Mouse (Mus musculus) midbrain, postnatal 0 days (tissue): ENCODE data around the gene Cldn14. TPM values are rescaled to one million over a fixed set of nuclear protein-coding genes. Genes with fewer than 3 reads are reported as not detected.

Experiments used
- ATAC-seq: fragments of 200-750 bp; cut with Nextera tagmentation; 2 replicates; pipeline ENCODE4 v1.8.0; 2017; ENCODE audit warnings: moderate number of reproducible peaks, mild to moderate bottlenecking, moderate TSS enrichment, moderate library complexity; ENCODE audit not compliant: low FRiP score
- DNase-seq: peaks from one replicate; pipeline ENCODE4 v3.0.0-alpha.2; 2015; ENCODE audit warnings: low spot score
- H3K27ac ChIP-seq: fragments of 300-500 bp; sonication (generic); 2 replicates; pipeline ENCODE4 v1.5.1; 2014; ENCODE audit warnings: low read depth, mild to moderate bottlenecking, low read length, mixed read lengths
- H3K27me3 ChIP-seq: fragments of 300-500 bp; sonication (generic); 2 replicates; pipeline ENCODE4 v1.6.1; 2014; ENCODE audit warnings: low read length, control low read depth, mixed read lengths; ENCODE audit not compliant: insufficient read depth
- H3K36me3 ChIP-seq: fragments of 300-500 bp; sonication (generic); 2 replicates; pipeline ENCODE4 v1.6.1; 2014; ENCODE audit warnings: low read length, control low read depth, mixed read lengths; ENCODE audit not compliant: insufficient read depth
- H3K4me1 ChIP-seq: fragments of 300-500 bp; sonication (generic); 2 replicates; pipeline ENCODE4 v1.6.1; 2014; ENCODE audit warnings: mild to moderate bottlenecking, control low read depth, antibody characterized with exemption, low read length, mixed read lengths; ENCODE audit not compliant: insufficient read depth
- H3K4me2 ChIP-seq: fragments of 300-500 bp; sonication (generic); 2 replicates; pipeline ENCODE4 v1.6.1; 2014; ENCODE audit warnings: low read depth, mild to moderate bottlenecking, low read length, mixed read lengths; ENCODE audit not compliant: poor library complexity, severe bottlenecking
- H3K4me3 ChIP-seq: fragments of 300-500 bp; sonication (generic); 2 replicates; pipeline ENCODE4 v1.5.1; 2014; ENCODE audit warnings: low read depth, mild to moderate bottlenecking, low read length, moderate library complexity
- H3K9ac ChIP-seq: fragments of 300-500 bp; sonication (generic); replicated peaks from 2 replicates; pipeline ENCODE4 v1.6.1; 2014; ENCODE audit warnings: mild to moderate bottlenecking, low read length, moderate library complexity, mixed read lengths; ENCODE audit not compliant: poor library complexity, severe bottlenecking
- H3K9me3 ChIP-seq: fragments of 300-500 bp; sonication (generic); 2 replicates; pipeline ENCODE4 v1.6.1; 2016; ENCODE audit warnings: low read length, control low read depth
- CTCF ChIP-seq: IDR thresholded peaks from 2 replicates; pipeline ENCODE4 v1.5.1; 2016; ENCODE audit warnings: antibody characterized with exemption, mild to moderate bottlenecking
- WGBS: fragments of 180-500 bp; shearing (Covaris S2); extraction: QIAGEN DNeasy Blood & Tissue Kit; methylation state at CpG from one replicate; pipeline ENCODE4 v1.1.7; 2014; 5-methylcytosine and 5-hydroxymethylcytosine counted together
- polyA plus RNA-seq: library from polyadenylated mRNA; unstranded; fragments of >200 nt; fragmentation: Nextera tagmentation; extraction: Ambion mirVana; gene quantifications from 2 replicates; pipeline ENCODE4 v1.2.1, GENCODE M21; 2015
- total RNA-seq: library from RNA; depleted of rRNA; stranded (reverse); fragments of >200 nt; gene quantifications from 2 replicates; pipeline ENCODE4 v1.2.3, GENCODE M21; 2014

The Cldn14 gene
- total and polyA plus RNA-seq, 2 experiments from 2014 or later: 0.12 TPM; not detected in 1

DNA sequence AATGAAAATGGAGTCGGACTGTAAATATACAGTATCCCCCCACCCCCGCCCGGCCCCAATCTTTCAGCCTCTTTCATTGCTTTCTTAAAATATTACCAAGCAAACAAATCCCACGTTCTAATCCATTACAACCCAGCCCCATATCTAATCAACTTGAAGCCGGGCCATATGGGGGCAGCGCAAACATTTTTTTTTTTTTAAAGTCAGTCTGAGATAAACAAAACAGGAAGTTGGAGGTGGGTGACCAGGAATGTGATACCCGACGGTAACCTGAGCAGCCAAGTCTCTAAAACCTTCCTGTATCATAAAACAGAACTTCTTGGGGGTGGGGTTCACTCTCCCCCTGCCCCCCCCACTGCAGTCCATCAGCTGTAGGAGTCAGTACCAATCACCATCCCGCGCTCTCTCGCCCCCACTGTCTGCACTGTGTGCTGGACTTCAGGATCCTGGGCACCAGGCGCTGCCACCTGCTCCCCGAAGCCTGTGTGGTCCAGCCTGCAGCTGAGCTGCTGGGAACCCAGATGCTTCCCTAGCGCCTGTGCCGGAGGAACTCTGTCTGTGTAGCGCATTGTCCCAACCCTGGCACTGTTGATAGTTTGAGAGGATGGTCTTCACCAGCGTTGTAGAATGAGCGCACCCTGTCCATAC, 32.6 kb upstream of the Cldn14 start:
- WGBS: 22% methylated on average over 18 of the region's 18 CpGs
- H3K4me3 ChIP-seq: peak overlapping the region; percentile 8; the same call in 1 of the 2 replicates
- 0 out of 2 replicates have a peak, but pooled peaks have one; percentile 31 for ATAC-seq

DNA sequence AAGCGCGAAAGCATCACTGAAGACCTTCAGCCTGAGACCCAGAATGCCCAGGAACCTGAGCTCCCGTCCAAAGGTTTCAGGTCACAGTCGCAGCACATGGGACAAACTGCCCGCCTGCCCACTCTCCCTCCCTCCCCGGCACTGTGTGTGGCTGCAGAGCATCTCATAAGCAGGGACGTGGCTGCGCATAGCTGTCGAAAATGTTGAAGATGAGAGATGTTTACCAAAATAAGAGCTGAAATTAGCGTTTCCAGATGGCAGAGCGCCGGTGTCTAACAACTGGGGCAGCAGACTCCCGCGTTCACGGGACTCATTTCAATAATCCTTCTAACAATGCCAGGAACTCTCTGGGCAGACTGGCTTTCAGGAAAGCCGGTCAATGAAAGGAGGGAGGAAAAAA, 31.8 kb upstream of the Cldn14 start:
- Histone ChIP-seq H3K4me2 (peak overlapping the region; percentile 32), H3K9me3 (no peaks in the 10 kb centered on the region), H3K27me3 (peaks cover 19% of the 10 kb centered on the region), H3K9ac (no peak overlapping the region), H3K27ac (no peak overlapping the region), H3K4me1 (peaks cover 4% of the 10 kb centered on the region; the same call in 1 of the 2 replicates), H3K36me3 (no peaks in the 10 kb centered on the region), H3K4me3 (peak overlapping the region; percentile 8; the same call in 1 of the 2 replicates)
- TF ChIP-seq CTCF: no peak
- WGBS: 10% methylated on average over 16 of the region's 16 CpGs
- no peak for DNase-seq
- no peak for ATAC-seq

More for the DNA sequence above, 32.6 kb upstream of the Cldn14 start:
- no peak overlapping the region for H3K9ac ChIP-seq
- H3K9me3 ChIP-seq: no peaks in the 10 kb centered on the region
- H3K27ac ChIP-seq: no peak overlapping the region
- H3K4me1 ChIP-seq: peaks cover 4% of the 10 kb centered on the region; the same call in 1 of the 2 replicates
- H3K27me3 ChIP-seq: peaks cover 19% of the 10 kb centered on the region
- H3K4me2 ChIP-seq: peak overlapping the region; percentile 32; the same call in 1 of the 2 replicates
- no peak for TF ChIP-seq CTCF
- no peaks in the 10 kb centered on the region for H3K36me3 ChIP-seq
- DNase-seq: peak; percentile 37

- no peak overlapping the region for H3K27ac ChIP-seq
- no peak overlapping the region for H3K4me2 ChIP-seq
- H3K9ac ChIP-seq: no peak overlapping the region
- ATAC-seq (no peak), DNase-seq (no peak)
- peaks cover 4% of the 10 kb centered on the region; the same call in 1 of the 2 replicates for H3K4me1 ChIP-seq
- H3K4me3 ChIP-seq: no peak overlapping the region
- no peaks in the 10 kb centered on the region for H3K9me3 ChIP-seq
- 91% methylated on average over 9 of the region's 9 CpGs for WGBS
- H3K36me3 ChIP-seq: no peaks in the 10 kb centered on the region
- H3K27me3 ChIP-seq: peaks cover 19% of the 10 kb centered on the region
- TF ChIP-seq CTCF: no peak
Observed at GRCm38 (mm10) chr16:94038986-94039341, 30.3 kb upstream of the Cldn14 start.

- no peaks in the 10 kb centered on the region for H3K36me3 ChIP-seq
- ATAC-seq (no peak), DNase-seq (peak; percentile 60)
- no peak overlapping the region for H3K9ac ChIP-seq
- H3K27me3 ChIP-seq: peaks cover 19% of the 10 kb centered on the region
- no peak overlapping the region for H3K27ac ChIP-seq
- peaks cover 4% of the 10 kb centered on the region; the same call in 1 of the 2 replicates for H3K4me1 ChIP-seq
- WGBS: 68% methylated on average over 12 of the region's 12 CpGs
- H3K9me3 ChIP-seq: no peaks in the 10 kb centered on the region
- TF ChIP-seq CTCF: peak; percentile 81
- H3K4me2 ChIP-seq: no peak overlapping the region
- H3K4me3 ChIP-seq: no peak overlapping the region
Observed at GRCm38 (mm10) chr16:94038272-94038985, 29.8 kb upstream of the Cldn14 start.

- TF ChIP-seq CTCF: no peak
- Histone ChIP-seq H3K4me3 (no peak overlapping the region), H3K9me3 (no peaks in the 10 kb centered on the region), H3K4me1 (peaks cover 4% of the 10 kb centered on the region; the same call in 1 of the 2 replicates), H3K9ac (no peak overlapping the region), H3K4me2 (no peak overlapping the region), H3K36me3 (no peaks in the 10 kb centered on the region), H3K27ac (no peak overlapping the region), H3K27me3 (peaks cover 19% of the 10 kb centered on the region)
- ATAC-seq (no peak), DNase-seq (no peak)
- 92% methylated on average over 7 of the region's 7 CpGs for WGBS
Observed at GRCm38 (mm10) chr16:94037280-94037679, 28.6 kb upstream of the Cldn14 start.

DNA sequence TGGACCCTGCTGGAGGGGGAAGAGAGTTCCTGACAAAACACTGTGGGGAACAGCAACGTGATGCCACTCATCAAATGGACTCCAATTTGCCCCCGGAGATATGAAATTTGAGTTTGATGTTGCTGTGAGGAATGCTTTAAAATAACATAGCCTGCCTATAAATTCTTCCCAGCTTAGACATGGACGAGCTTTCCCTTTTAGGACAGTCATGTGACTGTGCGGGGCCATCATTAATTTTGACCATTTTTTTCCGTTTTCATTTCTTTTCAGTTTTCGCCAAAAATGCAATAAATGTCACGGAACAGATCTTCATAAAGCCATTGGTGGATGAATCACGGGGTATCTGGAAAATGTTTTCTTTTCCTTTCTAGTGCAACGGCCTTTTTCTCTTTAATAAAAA, 25.5 kb upstream of the Cldn14 start:
- Histone ChIP-seq H3K4me2 (no peak overlapping the region), H3K27me3 (peaks cover 3% of the 10 kb centered on the region; the same call in 1 of the 2 replicates), H3K9me3 (no peaks in the 10 kb centered on the region), H3K27ac (no peak overlapping the region), H3K36me3 (no peaks in the 10 kb centered on the region), H3K4me3 (no peak overlapping the region), H3K9ac (no peak overlapping the region), H3K4me1 (no peaks in the 10 kb centered on the region)
- TF ChIP-seq CTCF: no peak
- WGBS: 84% methylated on average over 9 of the region's 9 CpGs
- ATAC-seq (no peak), DNase-seq (no peak)
